Mouse (Mus musculus) bone marrow macrophage, adult 2 months (primary cell): ENCODE results near the gene Adamts8. TPM values are rescaled to one million over a fixed set of nuclear protein-coding genes. Genes with fewer than 3 reads are reported as not detected.

Experiments used
- H3K27ac ChIP-seq: 2 replicates; pipeline ENCODE4 v1.5.1; 2012; ENCODE audit warnings: low read depth, low read length; ENCODE audit not compliant: insufficient read depth
- H3K4me1 ChIP-seq: 2 replicates; pipeline ENCODE4 v1.6.1; 2012; ENCODE audit warnings: low read length; ENCODE audit not compliant: control insufficient read depth, insufficient read depth
- H3K4me3 ChIP-seq: 2 replicates; pipeline ENCODE4 v1.5.1; 2012; ENCODE audit warnings: mild to moderate bottlenecking, low read length, moderate library complexity; ENCODE audit not compliant: insufficient read depth
- CTCF ChIP-seq: IDR thresholded peaks from 2 replicates; pipeline ENCODE4 v1.5.1; 2012; ENCODE audit warnings: low read depth, mild to moderate bottlenecking, low read length, moderate library complexity
- POLR2A ChIP-seq: IDR thresholded peaks from 2 replicates; pipeline ENCODE4 v1.6.1; 2012; ENCODE audit warnings: mild to moderate bottlenecking, low read depth, low read length, borderline replicate concordance
- polyA plus RNA-seq: library from polyadenylated mRNA; stranded (reverse); fragments of >200 nt; gene quantifications from 2 replicates; pipeline ENCODE4 v1.2.4, GENCODE M21; 2012; ENCODE audit not compliant: missing spikeins, insufficient read depth, insufficient read length

The Adamts8 gene
- polyA plus RNA-seq, 1 experiment = not detected

GRCm38 (mm10) chr9:30976339-30977023 is 34.1 kb downstream of the Adamts8 start:
- Histone ChIP-seq H3K4me3 (no peak overlapping the region), H3K27ac (no peak overlapping the region), H3K4me1 (no peaks in the 10 kb centered on the region)
- TF ChIP-seq CTCF = no peak
- no peak for TF ChIP-seq POLR2A

- Histone ChIP-seq H3K4me3 (no peak overlapping the region), H3K27ac (no peak overlapping the region), H3K4me1 (no peaks in the 10 kb centered on the region)
- TF ChIP-seq CTCF (no peak), POLR2A (no peak)
These were observed 38.1 kb downstream of the Adamts8 start for GRCm38 (mm10) chr9:30980467-30980866.

GRCm38 (mm10) chr9:30985782-30986181 is 43.4 kb downstream of the Adamts8 start:
- TF ChIP-seq CTCF (no peak), POLR2A (no peak)
- no peak overlapping the region for H3K27ac ChIP-seq
- H3K4me1 ChIP-seq = no peaks in the 10 kb centered on the region
- H3K4me3 ChIP-seq = no peak overlapping the region

DNA sequence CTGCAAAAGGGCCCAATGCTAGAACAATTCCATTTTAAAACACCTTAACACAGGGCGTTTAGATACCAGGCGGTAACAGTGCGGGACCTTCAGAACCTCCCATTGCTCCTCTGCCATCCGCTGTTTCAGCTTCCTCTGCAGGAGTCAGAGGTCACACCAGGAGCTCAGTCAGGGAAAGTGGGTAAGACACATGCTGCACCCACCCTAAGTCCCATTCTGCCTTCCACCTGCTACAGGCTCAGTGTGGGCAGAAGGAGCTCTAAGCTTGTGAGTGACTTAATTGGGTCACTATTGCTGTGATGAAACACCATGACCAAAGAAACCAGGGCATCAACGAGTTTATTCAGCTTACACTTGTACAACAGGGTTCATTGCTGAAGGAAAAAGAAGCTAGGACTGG is 50.7 kb downstream of the Adamts8 start:
- H3K4me3 ChIP-seq = no peak overlapping the region
- no peak overlapping the region for H3K27ac ChIP-seq
- TF ChIP-seq CTCF = no peak
- no peaks in the 10 kb centered on the region for H3K4me1 ChIP-seq

GRCm38 (mm10) chr9:30996590-30997562 is 54.5 kb downstream of the Adamts8 start:
- Histone ChIP-seq H3K27ac (no peak overlapping the region), H3K4me1 (no peaks in the 10 kb centered on the region), H3K4me3 (no peak overlapping the region)
- TF ChIP-seq CTCF (no peak), POLR2A (no peak)

GRCm38 (mm10) chr9:31000641-31001040 is 58.3 kb downstream of the Adamts8 start:
- H3K4me3 ChIP-seq = no peak overlapping the region
- no peak for TF ChIP-seq CTCF
- no peak for TF ChIP-seq POLR2A

DNA sequence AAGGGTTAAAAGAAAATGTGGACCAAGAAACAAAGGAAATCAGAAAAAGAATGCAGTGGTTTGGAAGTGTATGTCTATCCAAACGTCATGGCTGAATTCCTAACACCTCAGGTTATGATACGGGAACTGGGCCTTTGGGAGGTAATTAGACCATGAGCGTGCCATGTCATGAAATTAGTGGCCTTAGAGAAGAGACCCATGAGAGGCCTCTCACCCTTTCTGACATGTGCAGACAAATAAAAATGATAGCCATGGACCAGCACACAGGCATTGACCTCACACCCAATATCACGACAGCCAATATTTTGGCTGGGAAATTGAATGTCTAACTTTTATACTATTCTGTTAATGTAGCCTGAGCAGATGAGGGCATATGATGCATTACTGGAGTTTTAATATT is 60.2 kb downstream of the Adamts8 start:
- H3K4me1 ChIP-seq = no peaks in the 10 kb centered on the region
- H3K4me3 ChIP-seq = no peak overlapping the region
- no peak overlapping the region for H3K27ac ChIP-seq
- no peak for TF ChIP-seq CTCF
- TF ChIP-seq POLR2A = no peak

More at GRCm38 (mm10) chr9:31000641-31001040, 58.3 kb downstream of the Adamts8 start:
- Histone ChIP-seq H3K4me1 (no peaks in the 10 kb centered on the region), H3K27ac (no peak overlapping the region)

DNA sequence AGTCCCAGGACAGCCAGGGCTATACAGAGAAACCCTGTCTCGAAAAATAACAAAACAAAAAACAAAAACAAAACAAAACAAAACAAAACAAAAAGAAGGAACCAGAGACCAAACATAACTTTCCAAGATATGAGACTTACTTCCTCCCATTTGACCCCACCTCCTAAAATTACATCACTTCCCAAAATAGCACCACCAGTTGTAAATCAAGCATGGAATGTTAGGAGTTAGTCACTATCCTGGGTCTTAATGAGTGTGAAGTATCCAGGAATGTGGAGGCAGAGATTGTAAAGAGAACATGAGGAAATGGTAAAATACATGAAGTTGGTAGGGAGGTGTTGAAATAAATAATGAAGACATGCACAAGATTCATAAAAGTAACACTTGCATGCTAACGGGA is 67.0 kb downstream of the Adamts8 start:
- peak overlapping the region; percentile 36; the same call in 1 of the 2 replicates for H3K27ac ChIP-seq
- no peak for TF ChIP-seq CTCF
- TF ChIP-seq POLR2A = no peak

DNA sequence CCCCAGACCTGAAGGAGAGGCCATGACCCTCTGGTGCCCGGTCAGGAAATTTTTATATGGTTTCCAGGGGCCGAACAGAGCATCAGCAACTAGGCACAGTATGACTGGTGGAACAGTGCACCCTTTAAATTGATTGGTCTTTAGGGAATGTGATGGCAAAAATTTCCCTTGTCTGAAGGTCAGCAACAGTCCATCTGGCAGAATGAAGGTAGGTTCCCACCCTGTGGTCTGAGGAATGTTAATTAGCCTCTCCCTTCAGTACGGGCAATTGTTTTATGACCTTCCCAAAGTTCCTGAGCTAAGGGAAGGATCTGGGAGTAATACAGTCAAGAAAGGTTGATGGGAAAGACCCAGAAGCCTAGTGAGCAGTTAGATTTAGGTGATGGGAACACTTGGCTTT is 67.7 kb downstream of the Adamts8 start:
- Histone ChIP-seq H3K27ac (no peak overlapping the region), H3K4me3 (no peak overlapping the region), H3K4me1 (peaks cover 11% of the 10 kb centered on the region)
- TF ChIP-seq CTCF (no peak), POLR2A (no peak)

More for the DNA sequence above, 67.0 kb downstream of the Adamts8 start:
- no peak overlapping the region for H3K4me3 ChIP-seq
- peaks cover 11% of the 10 kb centered on the region for H3K4me1 ChIP-seq

DNA sequence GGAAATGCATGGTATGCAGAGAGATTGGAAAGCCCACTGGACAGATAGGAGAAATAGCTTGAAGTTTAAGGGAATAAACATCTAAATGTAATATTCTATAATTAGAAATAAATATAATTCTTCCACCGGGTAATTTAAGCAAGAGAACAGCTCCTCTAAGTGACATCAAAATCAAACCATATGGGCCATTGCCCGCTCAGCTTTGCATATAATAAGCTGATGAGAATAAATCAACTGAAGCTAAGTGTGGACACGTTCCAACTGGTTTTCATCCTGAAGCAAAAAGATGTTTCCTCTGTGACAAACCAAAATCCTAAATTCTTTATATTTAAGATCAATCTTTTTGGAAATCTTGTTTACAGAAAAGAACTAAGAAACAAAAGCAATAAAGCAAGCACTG is 68.4 kb downstream of the Adamts8 start:
- H3K4me1 ChIP-seq = peaks cover 11% of the 10 kb centered on the region
- no peak for TF ChIP-seq POLR2A
- H3K4me3 ChIP-seq = no peak overlapping the region
- no peak overlapping the region for H3K27ac ChIP-seq
